Mouse (Mus musculus) bone marrow macrophage, adult 2 months (primary cell): ENCODE results near the gene Cbx5. TPM values are rescaled to one million over a fixed set of nuclear protein-coding genes. Genes with fewer than 3 reads are reported as not detected.
"Not testable (repeated sequence)": the region's sequence is repeated elsewhere in the genome, so short reads cannot be mapped to it uniquely, and the experiment has no call there.

ENCODE experiments used
- H3K27ac ChIP-seq: 2 replicates; pipeline ENCODE4 v1.5.1; 2012; ENCODE audit warnings: low read depth, low read length; ENCODE audit not compliant: insufficient read depth
- H3K4me1 ChIP-seq: 2 replicates; pipeline ENCODE4 v1.6.1; 2012; ENCODE audit warnings: low read length; ENCODE audit not compliant: control insufficient read depth, insufficient read depth
- H3K4me3 ChIP-seq: 2 replicates; pipeline ENCODE4 v1.5.1; 2012; ENCODE audit warnings: mild to moderate bottlenecking, low read length, moderate library complexity; ENCODE audit not compliant: insufficient read depth
- CTCF ChIP-seq: IDR thresholded peaks from 2 replicates; pipeline ENCODE4 v1.5.1; 2012; ENCODE audit warnings: low read depth, mild to moderate bottlenecking, low read length, moderate library complexity
- POLR2A ChIP-seq: IDR thresholded peaks from 2 replicates; pipeline ENCODE4 v1.6.1; 2012; ENCODE audit warnings: mild to moderate bottlenecking, low read depth, low read length, borderline replicate concordance
- polyA plus RNA-seq: library from polyadenylated mRNA; stranded (reverse); fragments of >200 nt; gene quantifications from 2 replicates; pipeline ENCODE4 v1.2.4, GENCODE M21; 2012; ENCODE audit not compliant: missing spikeins, insufficient read depth, insufficient read length

The Cbx5 gene
- 33.5 and 37.2 TPM in 2 replicates for polyA plus RNA-seq

- Histone ChIP-seq H3K4me3 (peak within 1 kb of the TSS; percentile 83), H3K27ac (peak within 1 kb of the TSS; percentile 90), H3K4me1 (peaks cover 13% of the 10 kb centered on the region)
- TF ChIP-seq CTCF = no peak
- no peak for TF ChIP-seq POLR2A
Observed at GRCm38 (mm10) chr15:103239685-103240159, at the start of gene Cbx5. Gene Cbx5 (minus strand): TSS chr15:103239816.

- Histone ChIP-seq H3K27ac (no peak overlapping the region), H3K4me1 (peaks cover 25% of the 10 kb centered on the region), H3K4me3 (no peak overlapping the region)
- TF ChIP-seq POLR2A = no peak
- TF ChIP-seq CTCF = no peak
Observed at GRCm38 (mm10) chr15:103285778-103286417, 46.3 kb upstream of the Cbx5 start.

GRCm38 (mm10) chr15:103284647-103285046 is 45.0 kb upstream of the Cbx5 start:
- no peak for TF ChIP-seq CTCF
- TF ChIP-seq POLR2A = no peak
- peaks cover 30% of the 10 kb centered on the region for H3K4me1 ChIP-seq
- no peak overlapping the region for H3K4me3 ChIP-seq
- H3K27ac ChIP-seq = no peak overlapping the region

GRCm38 (mm10) chr15:103284066-103284465 is 44.5 kb upstream of the Cbx5 start:
- H3K4me1 ChIP-seq = peaks cover 30% of the 10 kb centered on the region
- TF ChIP-seq POLR2A = no peak
- TF ChIP-seq CTCF = 0 out of 2 replicates have a peak, but pooled peaks have one; percentile 23

GRCm38 (mm10) chr15:103281465-103282205 is 42.0 kb upstream of the Cbx5 start:
- Histone ChIP-seq H3K4me3 (no peak overlapping the region), H3K4me1 (peaks cover 39% of the 10 kb centered on the region), H3K27ac (no peak overlapping the region)
- no peak for TF ChIP-seq POLR2A
- no peak for TF ChIP-seq CTCF

More at GRCm38 (mm10) chr15:103284066-103284465, 44.5 kb upstream of the Cbx5 start:
- no peak overlapping the region for H3K4me3 ChIP-seq
- H3K27ac ChIP-seq = no peak overlapping the region

GRCm38 (mm10) chr15:103280817-103281464 is 41.3 kb upstream of the Cbx5 start:
- TF ChIP-seq CTCF (peak; percentile 43; the same call in 1 of the 2 replicates), POLR2A (no peak)
- Histone ChIP-seq H3K27ac (peak overlapping the region; percentile 1; the same call in 1 of the 2 replicates), H3K4me3 (no peak overlapping the region), H3K4me1 (peaks cover 37% of the 10 kb centered on the region)

- peaks cover 31% of the 10 kb centered on the region for H3K4me1 ChIP-seq
Observed at GRCm38 (mm10) chr15:103279750-103280149, 40.1 kb upstream of the Cbx5 start.

GRCm38 (mm10) chr15:103277949-103278348 is 38.3 kb upstream of the Cbx5 start:
- no peak for TF ChIP-seq POLR2A
- TF ChIP-seq CTCF = no peak
- peaks cover 35% of the 10 kb centered on the region for H3K4me1 ChIP-seq
- no peak overlapping the region for H3K4me3 ChIP-seq
- no peak overlapping the region for H3K27ac ChIP-seq

More at GRCm38 (mm10) chr15:103279750-103280149, 40.1 kb upstream of the Cbx5 start:
- no peak overlapping the region for H3K4me3 ChIP-seq
- no peak overlapping the region for H3K27ac ChIP-seq
- peak; percentile 47; the same call in 1 of the 2 replicates for TF ChIP-seq CTCF
- TF ChIP-seq POLR2A = no peak

- H3K4me1 ChIP-seq = peaks cover 26% of the 10 kb centered on the region
- H3K4me3 ChIP-seq, H3K27ac ChIP-seq: not testable (repeated sequence)
Observed at GRCm38 (mm10) chr15:103275943-103276342, 36.3 kb upstream of the Cbx5 start.
